Comparison of ENCODE assay signal across 23 mouse cellular contexts in genomic region chr3:98387086-98387485, GRCm38 (mm10). TPM values are rescaled to one million over a fixed set of nuclear protein-coding genes. Genes with fewer than 3 reads are reported as not detected.
DNase-seq lines count a peak whose midpoint lies in the region; ATAC-seq lines count a peak whose summit lies in the region.
"Had no signal": no experiment of that assay in that cellular context is flagged by ENCODE, and none has a peak within 500 bp of the region (broad histone marks: within the 10 kb centered on the region; RNA-seq: fewer than 3 reads in every experiment).

No protein-coding gene starts in this region.

- H3K4me1 ChIP-seq in kidney, embryonic 15.5 days, result peaks cover 47% of the 10 kb centered on the region
- H3K4me1 ChIP-seq in forebrain, embryonic 11.5 days (replicated peaks; ENCODE audit: control insufficient read depth, insufficient read depth, low read length), result peaks cover 6% of the 10 kb centered on the region

- no peaks in the 10 kb centered on the region for H3K36me3 ChIP-seq in kidney, embryonic 15.5 days
- no peaks in the 10 kb centered on the region for H3K36me3 ChIP-seq in forebrain, embryonic 11.5 days (ENCODE audit: control insufficient read depth, insufficient read depth, low read length)
- H3K36me3 ChIP-seq: embryonic facial prominence, embryonic 15.5 days; forebrain, embryonic 10.5 days; forebrain, embryonic 15.5 days; heart, embryonic 15.5 days; hindbrain, embryonic 13.5 days had no signal

- no peak overlapping the region for H3K4me2 ChIP-seq in kidney, embryonic 15.5 days
- no peak overlapping the region for H3K4me2 ChIP-seq in forebrain, embryonic 11.5 days (ENCODE audit: low read depth, low read length, severe bottlenecking)
- H3K4me2 ChIP-seq: embryonic facial prominence, embryonic 15.5 days; forebrain, embryonic 15.5 days; heart, embryonic 11.5 days; heart, embryonic 15.5 days; hindbrain, embryonic 13.5 days had no signal

- no peak overlapping the region for H3K9ac ChIP-seq in kidney, embryonic 15.5 days
- no peak overlapping the region for H3K9ac ChIP-seq in forebrain, embryonic 11.5 days (ENCODE audit: low read length)
- H3K9ac ChIP-seq: embryonic facial prominence, embryonic 15.5 days; forebrain, embryonic 15.5 days; heart, embryonic 15.5 days had no signal

- no peaks in the 10 kb centered on the region for H3K27me3 ChIP-seq in kidney, embryonic 15.5 days
- no peaks in the 10 kb centered on the region for H3K27me3 ChIP-seq in forebrain, embryonic 11.5 days (ENCODE audit: control insufficient read depth, insufficient read depth, low read length)
- H3K27me3 ChIP-seq: embryonic facial prominence, embryonic 15.5 days; forebrain, embryonic 15.5 days; heart, embryonic 15.5 days; hindbrain, embryonic 13.5 days; Patski had no signal

- H3K4me3 ChIP-seq in kidney, embryonic 15.5 days (replicated peaks), result no peak overlapping the region
- no peak overlapping the region for H3K4me3 ChIP-seq in forebrain, embryonic 11.5 days (ENCODE audit: low read depth, low read length)
- H3K4me3 ChIP-seq: embryonic facial prominence, embryonic 15.5 days; erythroblast, embryonic 14.5 days; forebrain, embryonic 10.5 days; forebrain, embryonic 15.5 days; heart, embryonic 15.5 days; hindbrain, embryonic 13.5 days had no signal

- no peak for ATAC-seq in kidney, embryonic 15.5 days (replicated peaks; ENCODE audit: low FRiP score)
- ATAC-seq in forebrain, embryonic 11.5 days (replicated peaks; ENCODE audit: low FRiP score), result no peak
- ATAC-seq: activated CD4-positive, CD25-positive, alpha-beta regulatory T cell, adult 4 months; forebrain, embryonic 15.5 days; hindbrain, postnatal 0 days; Patski had no signal

- 40% methylated on average over 4 of the region's 4 CpGs for WGBS in kidney, embryonic 15.5 days
- 78% methylated on average over 4 of the region's 4 CpGs for WGBS in forebrain, embryonic 11.5 days

- H3K27ac ChIP-seq in kidney, embryonic 15.5 days, result 0 out of 2 replicates have a peak overlapping the region, but pooled peaks have one; percentile 15
- no peak overlapping the region for H3K27ac ChIP-seq in forebrain, embryonic 11.5 days (ENCODE audit: low read depth, low read length)
- H3K27ac ChIP-seq: embryonic facial prominence, embryonic 15.5 days; forebrain, embryonic 10.5 days; forebrain, embryonic 15.5 days; heart, embryonic 15.5 days; hindbrain, postnatal 0 days had no signal

- DNase-seq in cerebellum, postnatal 14 days, result peak; percentile 49 to 53
- no peak for DNase-seq in cerebellum, postnatal 25 days
- DNase-seq in kidney, adult 11 months, result no peak
- DNase-seq in right cerebral cortex, postnatal 10 days (ENCODE audit: low spot score in 2 of 2), result peak; percentile 60 to 65
- no peak for DNase-seq in right cerebral cortex, adult 2 months (ENCODE audit: low spot score in 2 of 2)
- DNase-seq in forebrain, embryonic 11.5 days (ENCODE audit: low spot score), result no peak
- DNase-seq: adrenal gland, postnatal 14 days; cerebellum, adult 18-20 months; cerebellum, postnatal 36 days; gastrocnemius, postnatal 36 days; heart, adult 18-20 months; heart, postnatal 14 days had no signal

- no peaks in the 10 kb centered on the region for H3K9me3 ChIP-seq in kidney, embryonic 15.5 days (replicated peaks)
- H3K9me3 ChIP-seq in forebrain, embryonic 11.5 days (ENCODE audit: control insufficient read depth, low read length), result no peaks in the 10 kb centered on the region
- H3K9me3 ChIP-seq: embryonic facial prominence, embryonic 15.5 days; forebrain, embryonic 10.5 days; forebrain, embryonic 15.5 days; heart, embryonic 15.5 days; hindbrain, embryonic 13.5 days had no signal

RNA-seq across cellular contexts. Expression of gene Zfp697, which starts 4.8 kb away (rescaled TPM):
- polyA plus RNA-seq in kidney, embryonic 15.5 days (2015; fragmentation: Nextera tagmentation; extraction: Ambion mirVana), result 14.4 and 16.6 TPM in 2 replicates
- polyA plus RNA-seq in forebrain, embryonic 11.5 days (2014; fragmentation: Nextera tagmentation; extraction: Ambion mirVana), result 8.9 and 11.9 TPM in 2 replicates
- polyA plus RNA-seq: erythroblast, embryonic 14.5 days had no signal

RNA-seq across cellular contexts. Expression of gene Phgdh, which starts 47.3 kb away (rescaled TPM):
- 485 and 491 TPM in 2 replicates for polyA plus RNA-seq in kidney, embryonic 15.5 days (2015; fragmentation: Nextera tagmentation; extraction: Ambion mirVana)
- 332 and 367 TPM in 2 replicates for polyA plus RNA-seq in forebrain, embryonic 11.5 days (2014; fragmentation: Nextera tagmentation; extraction: Ambion mirVana)

Comparison
In these comparisons a context has a peak if more than half of its experiments do, and no peak if none do; other contexts are left out.
1. DNase-seq: peak in cerebellum, postnatal 14 days (2 of 2) and right cerebral cortex, postnatal 10 days (2 of 2); none in cerebellum, postnatal 25 days (0 of 2), kidney, adult 11 months (single experiment), right cerebral cortex, adult 2 months (0 of 2) and forebrain, embryonic 11.5 days (single experiment).